Mouse (Mus musculus) adrenal gland, postnatal 4 days (tissue): Measurements from ENCODE around the gene Ddx47. TPM values are rescaled to one million over a fixed set of nuclear protein-coding genes. Genes with fewer than 3 reads are reported as not detected.

Experiments
- DNase-seq, 2 experiments: peaks; one replicate each; pipeline ENCODE4 v3.0.0; 2021 to 2022; ENCODE audit warnings: low spot score in 2 of 2, mixed read lengths in 2 of 2
- total RNA-seq, 2 experiments: library from RNA; stranded (reverse); gene quantifications; 2 replicates each; pipeline ENCODE4 v1.2.3; 2021

The Ddx47 gene
- total RNA-seq, 2 experiments from 2014 or later, result 74.1 to 84.0 TPM

DNA sequence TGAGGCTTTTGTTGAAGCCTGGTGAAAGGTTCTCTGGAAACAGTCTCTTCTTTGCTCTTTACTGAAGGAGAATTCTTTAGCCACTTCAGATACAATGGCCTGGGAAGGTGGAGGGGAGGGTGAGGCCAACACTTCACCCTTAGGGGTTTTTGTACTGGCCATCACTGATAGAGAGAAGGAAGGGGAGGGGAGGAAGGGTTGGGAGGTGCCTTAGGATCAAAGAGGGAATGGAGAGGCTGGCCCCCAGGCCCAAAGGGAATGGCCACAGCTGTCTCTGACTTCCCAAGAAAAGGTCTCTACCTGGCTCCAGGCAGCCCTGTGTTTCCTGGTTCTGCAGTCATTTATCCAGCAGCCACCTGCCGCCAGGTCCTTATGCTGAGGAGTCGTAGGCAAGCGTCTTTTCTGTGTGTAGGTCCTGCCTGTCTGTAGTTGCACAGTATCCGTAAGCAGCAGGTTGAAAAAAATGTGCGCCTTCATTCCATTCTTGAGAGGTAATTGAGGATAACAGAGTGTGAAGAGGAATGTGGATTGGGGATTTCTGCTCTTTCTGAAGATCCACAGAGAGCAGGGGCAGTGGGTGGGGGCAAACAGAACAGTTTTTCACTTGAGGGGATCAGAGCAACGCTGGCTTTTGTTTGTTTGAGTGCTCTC, 55.5 kb downstream of the Ddx47 start:
- DNase-seq, result no peak

DNA sequence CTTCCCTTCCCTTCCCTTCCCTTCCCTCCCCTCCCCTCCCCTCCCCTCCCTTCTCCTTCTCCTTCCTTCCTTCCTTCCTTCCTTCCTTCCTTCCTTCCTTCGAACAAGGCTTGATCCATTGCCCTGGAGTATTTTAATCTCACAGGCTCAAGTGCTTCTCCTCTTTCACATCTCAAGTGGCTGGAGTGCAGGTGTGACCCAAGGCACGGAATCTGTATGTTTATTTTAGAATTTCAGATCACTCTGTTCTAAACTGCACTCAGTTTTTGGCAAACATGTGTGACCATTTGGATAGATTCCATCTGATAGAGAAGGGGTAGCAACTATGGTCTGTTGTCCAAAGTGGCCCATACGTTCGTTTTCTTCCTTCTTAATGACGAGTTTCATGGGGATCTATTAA, 56.8 kb downstream of the Ddx47 start:
- DNase-seq, result no peak

DNA sequence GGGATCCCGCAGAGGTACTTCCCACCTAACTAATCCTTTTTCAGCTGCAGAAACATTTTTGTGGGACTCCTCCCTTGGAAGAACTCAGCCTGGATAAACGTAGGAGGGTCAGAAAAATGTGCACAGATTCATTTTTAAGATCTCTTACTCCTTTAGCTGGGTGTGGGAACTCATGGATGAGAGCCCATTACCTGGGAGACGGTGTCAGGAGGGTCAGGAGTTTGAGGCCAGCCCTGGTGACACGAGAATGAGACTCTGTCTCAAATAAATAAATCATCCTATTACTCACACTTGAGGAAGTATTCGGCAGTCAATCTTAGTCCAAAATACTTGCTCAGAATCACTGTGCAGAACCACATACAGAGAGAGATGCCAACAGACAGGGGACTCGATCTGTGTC, 58.4 kb downstream of the Ddx47 start:
- DNase-seq, result no peak

DNA sequence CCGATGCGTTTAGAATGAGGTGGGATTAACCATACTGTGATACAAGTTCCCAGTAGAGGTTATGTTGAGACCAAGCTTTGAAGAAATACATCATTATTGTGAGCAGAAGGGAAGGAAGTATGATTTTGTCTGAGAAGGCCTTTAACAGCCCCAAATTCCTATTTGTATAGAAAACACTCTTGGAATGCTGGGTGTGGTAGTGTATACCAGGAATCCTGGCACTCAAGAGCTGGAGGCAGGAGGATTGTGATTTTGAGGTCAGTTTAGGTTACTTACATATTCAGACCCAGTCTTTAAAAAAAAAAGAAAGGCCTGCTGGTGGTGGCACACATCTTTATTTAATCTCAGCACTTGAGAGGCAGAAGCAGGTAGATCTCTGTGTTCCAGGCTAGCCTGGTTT, 58.9 kb downstream of the Ddx47 start:
- DNase-seq, result no peak

Other genes with a start within 250 kb of the Ddx47 start
- gene Dusp16, start 219.0 kb upstream of the Ddx47 start, total RNA-seq, result 10 to 100 TPM; 23.9 to 25.5 TPM
- gene Crebl2, start 181.5 kb upstream of the Ddx47 start, total RNA-seq, result 10 to 100 TPM; 15.5 to 19.8 TPM
- 10 to 100 TPM; 13.6 to 16.4 TPM for gene Gpr19, start 113.0 kb upstream of the Ddx47 start, total RNA-seq
- 10 to 100 TPM; 53.4 to 53.8 TPM for gene Cdkn1b, start 91.2 kb upstream of the Ddx47 start, total RNA-seq
- gene Apold1, start 29.9 kb upstream of the Ddx47 start, total RNA-seq, result 1 to 10 TPM; 6.5 to 8.2 TPM
- 1 to 10 TPM; 1.7 to 3.0 TPM for gene Gprc5a, start 54.0 kb downstream of the Ddx47 start, total RNA-seq
- gene Gprc5d, start 106.7 kb downstream of the Ddx47 start, total RNA-seq, result not detected
- 10 to 100 TPM; 40.8 to 44.7 TPM for gene Fam234b, start 186.4 kb downstream of the Ddx47 start, total RNA-seq
- gene Hebp1, start 186.4 kb downstream of the Ddx47 start, total RNA-seq, result 10 to 100 TPM; 41.4 to 43.6 TPM
- not detected for gene Gsg1, start 242.7 kb downstream of the Ddx47 start, total RNA-seq